Mouse (Mus musculus) spleen, adult 2 months (tissue): Measurements from ENCODE around the gene Fhad1. TPM values are rescaled to one million over a fixed set of nuclear protein-coding genes. Genes with fewer than 3 reads are reported as not detected.

Source experiments
- DNase-seq, 2 experiments: peaks; one replicate each; pipeline versions ENCODE4 v3.0.0 to v3.0.0-alpha.2; 2012 to 2021; ENCODE audit warnings: low spot score in 2 of 2, low read depth in 1 of 2
- H3K27ac ChIP-seq: fragments of 200-500 bp; 2 replicates; pipeline ENCODE4 v1.5.1; 2012; ENCODE audit warnings: low read length, inconsistent platforms; ENCODE audit not compliant: insufficient read depth
- H3K27me3 ChIP-seq: fragments of 200-500 bp; 2 replicates; pipeline ENCODE4 v1.6.1; 2012; ENCODE audit warnings: mild to moderate bottlenecking, moderate library complexity, low read length, inconsistent platforms; ENCODE audit not compliant: control insufficient read depth, insufficient read depth
- H3K36me3 ChIP-seq: fragments of 200-500 bp; 2 replicates; pipeline ENCODE4 v1.6.1; 2012; ENCODE audit warnings: mild to moderate bottlenecking, low read length, inconsistent platforms; ENCODE audit not compliant: control insufficient read depth, insufficient read depth
- H3K4me1 ChIP-seq: fragments of 200-500 bp; 2 replicates; pipeline ENCODE4 v1.6.1; 2011; ENCODE audit warnings: inconsistent platforms; ENCODE audit not compliant: control insufficient read depth, insufficient read depth, insufficient read length
- H3K4me3 ChIP-seq: fragments of 200-500 bp; 2 replicates; pipeline ENCODE4 v1.5.1; 2011; ENCODE audit warnings: mild to moderate bottlenecking, inconsistent platforms; ENCODE audit not compliant: insufficient read depth, insufficient read length; ENCODE audit errors: extremely low read depth
- CTCF ChIP-seq: fragments of 200-500 bp; IDR thresholded peaks from 2 replicates; pipeline ENCODE4 v1.5.1; 2011; ENCODE audit warnings: mild to moderate bottlenecking, inconsistent platforms; ENCODE audit not compliant: insufficient read depth, insufficient read length, insufficient replicate concordance; ENCODE audit errors: extremely low read depth
- POLR2A ChIP-seq: fragments of 200-500 bp; IDR thresholded peaks from 2 replicates; pipeline ENCODE4 v1.6.1; 2011; ENCODE audit warnings: low read depth, low read length, inconsistent platforms
- WGBS: fragments of 180-500 bp; shearing (Covaris S2); methylation state at CpG from one replicate; pipeline ENCODE4 v1.1.7; 2018; 5-methylcytosine and 5-hydroxymethylcytosine counted together
- polyA plus RNA-seq: library from polyadenylated mRNA; depleted of rRNA; stranded (reverse); fragments of >200 nt; gene quantifications from 2 replicates; pipeline ENCODE4 v1.2.3, GENCODE M21; 2012

The Fhad1 gene
- polyA plus RNA-seq, 1 experiment = 0.12 TPM

DNA sequence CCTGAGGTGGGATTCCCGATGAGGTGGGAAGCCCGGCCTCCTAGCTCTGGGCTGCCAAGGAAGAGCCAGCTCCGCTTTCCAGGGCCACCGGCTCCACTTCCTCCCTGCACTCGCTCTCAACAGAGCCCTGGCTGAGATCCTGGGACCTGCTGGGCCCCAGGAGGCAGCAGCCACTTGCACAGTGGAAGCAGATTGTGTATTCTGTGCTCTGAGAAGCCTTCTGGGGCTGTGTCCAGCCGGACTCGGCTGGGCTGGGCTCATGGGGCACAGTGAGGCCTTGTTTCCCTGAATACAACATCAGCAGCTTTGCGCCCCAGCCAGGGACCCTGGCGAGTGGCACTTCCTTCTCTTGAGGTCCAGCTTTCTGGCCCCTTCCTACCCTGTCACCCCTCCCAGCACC, 143.0 kb downstream of the Fhad1 start:
- Histone ChIP-seq H3K27ac (peak overlapping the region; percentile 44), H3K4me3 (peak overlapping the region; percentile 24; the same call in 1 of the 2 replicates), H3K4me1 (peaks cover 9% of the 10 kb centered on the region), H3K27me3 (no peaks in the 10 kb centered on the region), H3K36me3 (peaks cover 2% of the 10 kb centered on the region; the same call in 1 of the 2 replicates)
- 76% methylated on average over 9 of the region's 9 CpGs for WGBS
- no peak for TF ChIP-seq CTCF
- TF ChIP-seq POLR2A = no peak
- DNase-seq = no peak

DNA sequence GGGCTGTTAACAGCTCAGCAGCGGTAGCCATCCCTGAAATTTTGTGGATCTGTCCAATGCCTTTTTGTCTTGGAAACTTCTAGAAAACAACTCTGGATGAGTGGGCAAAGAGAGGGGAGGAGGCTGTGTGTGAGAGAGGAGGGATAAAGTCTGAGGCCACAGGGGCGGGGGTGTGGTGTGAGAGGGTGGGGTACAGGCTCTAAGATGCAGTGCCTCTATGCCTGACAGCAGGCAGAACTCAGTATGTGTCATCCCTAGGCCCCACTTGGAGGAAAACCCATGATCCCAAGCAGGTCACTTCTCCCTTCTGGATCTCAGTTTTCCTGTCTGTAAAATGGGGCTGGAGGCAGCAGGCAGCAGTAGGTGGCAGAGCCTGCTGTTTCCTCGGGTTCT, 143.6 kb downstream of the Fhad1 start:
- no peak overlapping the region for H3K4me3 ChIP-seq
- WGBS = 93% methylated on average over 3 of the region's 3 CpGs
- DNase-seq = no peak
- peaks cover 2% of the 10 kb centered on the region; the same call in 1 of the 2 replicates for H3K36me3 ChIP-seq
- H3K27me3 ChIP-seq = no peaks in the 10 kb centered on the region
- peak overlapping the region; percentile 44; the same call in 1 of the 2 replicates for H3K27ac ChIP-seq
- TF ChIP-seq CTCF (no peak), POLR2A (no peak)
- peaks cover 9% of the 10 kb centered on the region for H3K4me1 ChIP-seq

DNA sequence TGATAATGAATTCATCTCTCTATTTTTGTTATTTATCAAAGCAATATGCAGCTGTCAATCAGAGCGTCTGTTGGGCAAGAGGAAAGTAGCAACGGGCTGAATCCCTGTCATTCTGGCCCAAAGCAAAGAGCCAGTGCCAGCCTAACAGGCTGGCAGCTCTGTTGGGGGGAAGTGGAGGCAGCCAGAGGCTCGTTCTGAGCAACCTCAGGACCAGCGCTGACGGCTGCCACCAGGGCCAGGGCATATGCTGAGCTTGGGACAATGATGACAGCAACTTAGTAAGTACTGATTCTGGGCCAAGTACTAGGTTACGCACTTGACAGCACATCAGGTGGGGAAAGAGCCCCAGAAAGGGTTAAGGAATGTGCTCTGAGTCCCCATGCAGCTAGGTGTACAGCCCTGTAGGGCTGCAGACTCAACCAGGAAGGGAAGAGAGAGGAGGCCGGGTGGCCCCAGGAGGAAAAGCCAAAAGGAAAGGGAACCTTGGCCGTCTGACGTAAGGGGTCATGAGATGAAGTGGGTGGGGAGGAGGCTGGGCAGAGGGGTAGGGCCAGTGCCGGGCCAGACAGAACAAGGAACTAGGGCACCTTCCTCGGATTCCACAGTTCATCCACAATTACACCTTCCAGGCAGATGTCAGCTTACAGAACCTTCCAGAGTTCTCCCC, 144.1 kb downstream of the Fhad1 start:
- WGBS = 78% methylated on average over 11 of the region's 11 CpGs
- Histone ChIP-seq H3K4me3 (no peak overlapping the region), H3K4me1 (peaks cover 9% of the 10 kb centered on the region), H3K36me3 (peaks cover 2% of the 10 kb centered on the region; the same call in 1 of the 2 replicates), H3K27me3 (no peaks in the 10 kb centered on the region), H3K27ac (peak overlapping the region; percentile 44; the same call in 1 of the 2 replicates)
- TF ChIP-seq CTCF (no peak), POLR2A (no peak)
- no peak for DNase-seq

DNA sequence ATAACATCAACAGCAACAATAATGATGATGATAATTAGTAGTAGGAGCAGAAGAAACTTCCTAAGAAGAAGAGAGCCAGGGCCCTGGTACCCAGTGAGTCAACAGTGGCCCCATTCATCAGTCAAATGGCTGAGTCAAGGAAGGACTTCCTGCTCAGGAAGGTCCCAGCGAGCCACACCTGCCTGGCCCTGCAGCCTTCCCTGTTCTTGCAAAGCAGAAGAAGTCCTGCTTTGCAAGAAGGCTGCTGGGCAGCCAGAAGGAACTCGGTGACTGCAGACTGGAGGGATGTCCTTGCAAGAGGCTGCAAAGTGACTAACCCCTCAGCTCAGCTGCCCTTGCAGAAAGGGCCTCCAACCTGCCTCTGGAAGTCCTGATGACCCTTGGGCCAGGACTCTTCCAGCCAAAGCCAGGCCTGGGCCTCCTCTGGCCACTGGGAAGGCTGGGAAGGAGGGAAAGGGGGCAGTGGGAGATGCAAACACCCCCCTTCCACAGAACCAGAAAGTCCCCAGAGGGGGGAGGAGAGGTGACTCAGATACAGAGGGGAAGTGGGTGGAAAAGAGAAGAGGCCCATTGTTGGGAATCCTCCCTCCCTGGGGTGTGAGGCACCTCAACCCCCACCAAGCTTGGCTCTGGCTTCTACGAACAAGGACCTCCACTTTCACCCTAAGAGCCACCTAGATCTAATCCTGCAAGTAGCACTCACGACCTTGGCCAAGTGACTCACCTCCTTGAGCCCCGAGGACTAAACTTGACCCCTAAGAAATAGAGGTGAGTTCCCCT, 145.3 kb downstream of the Fhad1 start:
- DNase-seq = no peak
- 55% methylated on average over 5 of the region's 5 CpGs for WGBS
- Histone ChIP-seq H3K4me3 (no peak overlapping the region), H3K27me3 (no peaks in the 10 kb centered on the region), H3K4me1 (peaks cover 9% of the 10 kb centered on the region), H3K27ac (peak overlapping the region; percentile 55), H3K36me3 (peaks cover 3% of the 10 kb centered on the region; the same call in 1 of the 2 replicates)
- TF ChIP-seq POLR2A = no peak
- TF ChIP-seq CTCF = no peak

DNA sequence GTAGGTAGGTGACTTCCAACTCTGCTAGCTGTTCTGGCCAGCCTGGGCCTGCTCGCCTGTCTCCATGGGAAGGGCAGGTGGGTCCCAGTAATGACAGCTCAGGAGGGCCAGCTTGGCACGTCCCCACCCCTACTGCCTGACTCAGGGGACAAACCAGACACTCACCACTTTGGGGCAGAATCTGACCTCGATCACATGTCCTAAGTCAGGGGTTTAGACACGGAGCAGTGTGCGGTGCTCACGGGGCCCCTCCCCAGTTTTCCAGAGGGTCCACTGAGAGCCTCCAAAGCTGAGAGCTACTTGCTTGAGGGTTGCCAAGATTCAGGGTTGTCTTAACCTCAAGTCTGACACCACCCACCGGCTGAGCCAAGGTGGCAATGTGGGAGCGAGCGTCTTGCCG, 146.8 kb downstream of the Fhad1 start:
- H3K27ac ChIP-seq = no peak overlapping the region
- WGBS = 94% methylated on average over 10 of the region's 10 CpGs
- H3K36me3 ChIP-seq = peaks cover 3% of the 10 kb centered on the region; the same call in 1 of the 2 replicates
- H3K4me3 ChIP-seq = no peak overlapping the region
- DNase-seq = no peak
- H3K27me3 ChIP-seq = no peaks in the 10 kb centered on the region
- peaks cover 10% of the 10 kb centered on the region; the same call in 1 of the 2 replicates for H3K4me1 ChIP-seq
- TF ChIP-seq POLR2A = no peak
- no peak for TF ChIP-seq CTCF

DNA sequence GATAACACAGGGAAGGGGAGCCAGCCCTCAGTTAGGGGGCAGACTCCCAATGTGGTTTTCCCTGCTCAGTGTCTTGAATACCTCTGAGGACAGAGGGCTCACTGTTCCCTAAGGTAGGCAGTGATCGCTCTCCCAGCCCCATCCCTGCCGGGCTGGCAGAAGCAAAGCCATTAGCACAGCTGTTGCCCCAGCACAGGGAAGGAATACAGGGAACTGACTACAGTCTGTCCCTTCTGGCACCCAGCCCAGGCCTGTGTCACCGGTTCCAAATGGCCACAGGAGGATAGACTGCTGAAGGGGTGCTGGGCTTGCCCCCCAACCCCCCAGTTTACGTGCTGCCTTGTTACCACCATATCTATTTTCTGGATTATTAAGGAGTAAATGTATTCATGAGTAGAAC, 147.4 kb downstream of the Fhad1 start:
- Histone ChIP-seq H3K4me1 (peaks cover 7% of the 10 kb centered on the region; the same call in 1 of the 2 replicates), H3K4me3 (no peak overlapping the region), H3K27me3 (no peaks in the 10 kb centered on the region), H3K36me3 (peaks cover 3% of the 10 kb centered on the region; the same call in 1 of the 2 replicates), H3K27ac (no peak overlapping the region)
- WGBS = 78% methylated on average over 4 of the region's 4 CpGs
- no peak for DNase-seq
- no peak for TF ChIP-seq CTCF
- no peak for TF ChIP-seq POLR2A
